Mouse (Mus musculus): ENCODE data around the gene Mff. TPM values are rescaled to one million over a fixed set of nuclear protein-coding genes. Genes with fewer than 3 reads are reported as not detected.

The Mff gene
- polyA plus RNA-seq, 1 experiment from 2014 or later: 290 TPM

DNA sequence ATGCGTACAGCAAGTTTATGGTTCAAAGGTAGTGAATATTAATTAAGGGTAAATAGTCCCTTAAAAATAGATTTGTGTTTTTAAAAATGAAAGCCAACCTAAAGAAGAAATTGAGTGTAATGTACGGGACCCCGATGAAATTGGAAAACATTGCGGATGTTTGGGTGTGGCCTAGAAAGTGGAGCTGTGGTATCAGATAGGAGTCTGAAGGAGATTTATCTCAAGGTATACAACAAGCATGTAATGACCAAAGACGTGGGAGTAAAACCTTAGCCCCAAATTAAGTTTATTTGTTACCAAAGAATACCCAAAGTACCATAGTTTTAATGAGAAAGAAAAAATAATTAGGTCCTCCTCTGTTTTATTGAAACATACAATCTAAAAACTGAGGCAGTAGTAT is 1.8 kb downstream of the Mff start:
- H3K4me3 ChIP-seq (ENCODE audit: low read depth, low read length): no peak overlapping the region
- 0 out of 2 replicates have a peak, but pooled peaks cover 3% of the 10 kb centered on the region for H3K4me1 ChIP-seq (replicated peaks; ENCODE audit: control insufficient read depth, insufficient read depth, low read length)
- no peaks in the 10 kb centered on the region for H3K36me3 ChIP-seq (ENCODE audit: control insufficient read depth, insufficient read depth, low read length)
- H3K9me3 ChIP-seq (ENCODE audit: control insufficient read depth, low read length): no peaks in the 10 kb centered on the region
- no peak overlapping the region for H3K27ac ChIP-seq (ENCODE audit: low read depth, low read length)
- H3K4me2 ChIP-seq (ENCODE audit: low read depth, low read length, severe bottlenecking): no peak overlapping the region
- H3K27me3 ChIP-seq (ENCODE audit: control insufficient read depth, insufficient read depth, low read length): peaks cover 2% of the 10 kb centered on the region; the same call in 1 of the 2 replicates
- WGBS: 93% methylated on average over 5 of the region's 5 CpGs
- no peak overlapping the region for H3K9ac ChIP-seq (ENCODE audit: low read length)
- DNase-seq (ENCODE audit: low spot score) (no peak), ATAC-seq (replicated peaks; ENCODE audit: low FRiP score) (no peak)

GRCm38 (mm10) chr1:82733357-82733756 is 8.7 kb downstream of the Mff start:
- H3K4me2 ChIP-seq (ENCODE audit: low read depth, low read length, severe bottlenecking): no peak overlapping the region
- H3K27ac ChIP-seq (ENCODE audit: low read depth, low read length): no peak overlapping the region
- H3K9me3 ChIP-seq (ENCODE audit: control insufficient read depth, low read length): no peaks in the 10 kb centered on the region
- DNase-seq (ENCODE audit: low spot score) (no peak), ATAC-seq (replicated peaks; ENCODE audit: low FRiP score) (no peak)
- H3K4me3 ChIP-seq (ENCODE audit: low read depth, low read length): no peak overlapping the region
- WGBS: 84% methylated on average over 1 of the region's 1 CpGs
- H3K36me3 ChIP-seq (ENCODE audit: control insufficient read depth, insufficient read depth, low read length): 0 out of 2 replicates have a peak, but pooled peaks cover 5% of the 10 kb centered on the region
- H3K9ac ChIP-seq (ENCODE audit: low read length): no peak overlapping the region
- H3K4me1 ChIP-seq (replicated peaks; ENCODE audit: control insufficient read depth, insufficient read depth, low read length): no peaks in the 10 kb centered on the region
- no peaks in the 10 kb centered on the region for H3K27me3 ChIP-seq (ENCODE audit: control insufficient read depth, insufficient read depth, low read length)

DNA sequence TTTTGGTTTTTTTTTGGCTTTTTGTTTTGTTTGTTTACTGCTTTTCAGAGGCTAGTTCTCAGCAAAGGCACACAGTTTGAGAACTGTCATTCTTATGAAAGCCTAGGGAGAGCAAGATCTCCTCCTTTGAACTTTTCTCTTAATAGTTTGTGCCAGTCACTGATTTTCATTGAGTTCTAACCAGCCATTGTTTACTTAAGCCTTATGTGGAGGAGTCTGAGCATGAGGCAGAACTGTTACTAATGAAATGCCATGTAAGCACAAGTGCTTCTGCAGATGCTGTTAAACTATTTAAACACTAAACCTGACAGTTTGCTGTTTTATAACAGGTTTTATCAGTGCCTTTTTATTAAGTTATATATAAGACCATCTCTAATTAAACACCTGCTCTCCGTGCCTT is 13.4 kb downstream of the Mff start:
- Histone ChIP-seq H3K36me3 (ENCODE audit: control insufficient read depth, insufficient read depth, low read length) (0 out of 2 replicates have a peak, but pooled peaks cover 5% of the 10 kb centered on the region), H3K9ac (ENCODE audit: low read length) (no peak overlapping the region), H3K27ac (ENCODE audit: low read depth, low read length) (no peak overlapping the region), H3K9me3 (ENCODE audit: control insufficient read depth, low read length) (no peaks in the 10 kb centered on the region), H3K4me1 (replicated peaks; ENCODE audit: control insufficient read depth, insufficient read depth, low read length) (no peaks in the 10 kb centered on the region), H3K4me3 (ENCODE audit: low read depth, low read length) (no peak overlapping the region), H3K4me2 (ENCODE audit: low read depth, low read length, severe bottlenecking) (no peak overlapping the region), H3K27me3 (ENCODE audit: control insufficient read depth, insufficient read depth, low read length) (no peaks in the 10 kb centered on the region)
- no peak for ATAC-seq (replicated peaks; ENCODE audit: low FRiP score)
- WGBS: 91% methylated on average over 1 of the region's 1 CpGs
- no peak for DNase-seq (ENCODE audit: low spot score)

- H3K4me1 ChIP-seq (replicated peaks; ENCODE audit: control insufficient read depth, insufficient read depth, low read length): no peaks in the 10 kb centered on the region
- H3K9ac ChIP-seq (ENCODE audit: low read length): no peak overlapping the region
- no peak overlapping the region for H3K4me2 ChIP-seq (ENCODE audit: low read depth, low read length, severe bottlenecking)
- H3K4me3 ChIP-seq (ENCODE audit: low read depth, low read length): no peak overlapping the region
- no peak for DNase-seq (ENCODE audit: low spot score)
- H3K9me3 ChIP-seq (ENCODE audit: control insufficient read depth, low read length): no peaks in the 10 kb centered on the region
- 86% methylated on average over 7 of the region's 7 CpGs for WGBS
- no peak for ATAC-seq (replicated peaks; ENCODE audit: low FRiP score)
- H3K27ac ChIP-seq (ENCODE audit: low read depth, low read length): no peak overlapping the region
- H3K36me3 ChIP-seq (ENCODE audit: control insufficient read depth, insufficient read depth, low read length): peaks cover 2% of the 10 kb centered on the region; the same call in 1 of the 2 replicates
- H3K27me3 ChIP-seq (ENCODE audit: control insufficient read depth, insufficient read depth, low read length): no peaks in the 10 kb centered on the region
These were observed 16.8 kb downstream of the Mff start for GRCm38 (mm10) chr1:82741539-82741938.

GRCm38 (mm10) chr1:82743962-82744361 is 19.3 kb downstream of the Mff start:
- 99% methylated on average over 3 of the region's 3 CpGs for WGBS
- Histone ChIP-seq H3K36me3 (ENCODE audit: control insufficient read depth, insufficient read depth, low read length) (no peaks in the 10 kb centered on the region; the same call in 1 of the 2 replicates), H3K27me3 (ENCODE audit: control insufficient read depth, insufficient read depth, low read length) (no peaks in the 10 kb centered on the region), H3K27ac (ENCODE audit: low read depth, low read length) (no peak overlapping the region), H3K9ac (ENCODE audit: low read length) (no peak overlapping the region), H3K4me2 (ENCODE audit: low read depth, low read length, severe bottlenecking) (no peak overlapping the region), H3K9me3 (ENCODE audit: control insufficient read depth, low read length) (no peaks in the 10 kb centered on the region), H3K4me1 (replicated peaks; ENCODE audit: control insufficient read depth, insufficient read depth, low read length) (no peaks in the 10 kb centered on the region), H3K4me3 (ENCODE audit: low read depth, low read length) (no peak overlapping the region)
- DNase-seq (ENCODE audit: low spot score): no peak
- no peak for ATAC-seq (replicated peaks; ENCODE audit: low FRiP score)

GRCm38 (mm10) chr1:82746408-82746807 is 21.7 kb downstream of the Mff start:
- Histone ChIP-seq H3K4me2 (ENCODE audit: low read depth, low read length, severe bottlenecking) (no peak overlapping the region), H3K27ac (ENCODE audit: low read depth, low read length) (no peak overlapping the region), H3K27me3 (ENCODE audit: control insufficient read depth, insufficient read depth, low read length) (no peaks in the 10 kb centered on the region), H3K4me3 (ENCODE audit: low read depth, low read length) (no peak overlapping the region), H3K4me1 (replicated peaks; ENCODE audit: control insufficient read depth, insufficient read depth, low read length) (no peaks in the 10 kb centered on the region), H3K36me3 (ENCODE audit: control insufficient read depth, insufficient read depth, low read length) (no peaks in the 10 kb centered on the region; the same call in 1 of the 2 replicates), H3K9me3 (ENCODE audit: control insufficient read depth, low read length) (no peaks in the 10 kb centered on the region), H3K9ac (ENCODE audit: low read length) (no peak overlapping the region)
- ATAC-seq (replicated peaks; ENCODE audit: low FRiP score): no peak
- no peak for DNase-seq (ENCODE audit: low spot score)
- 80% methylated on average over 4 of the region's 4 CpGs for WGBS

DNA sequence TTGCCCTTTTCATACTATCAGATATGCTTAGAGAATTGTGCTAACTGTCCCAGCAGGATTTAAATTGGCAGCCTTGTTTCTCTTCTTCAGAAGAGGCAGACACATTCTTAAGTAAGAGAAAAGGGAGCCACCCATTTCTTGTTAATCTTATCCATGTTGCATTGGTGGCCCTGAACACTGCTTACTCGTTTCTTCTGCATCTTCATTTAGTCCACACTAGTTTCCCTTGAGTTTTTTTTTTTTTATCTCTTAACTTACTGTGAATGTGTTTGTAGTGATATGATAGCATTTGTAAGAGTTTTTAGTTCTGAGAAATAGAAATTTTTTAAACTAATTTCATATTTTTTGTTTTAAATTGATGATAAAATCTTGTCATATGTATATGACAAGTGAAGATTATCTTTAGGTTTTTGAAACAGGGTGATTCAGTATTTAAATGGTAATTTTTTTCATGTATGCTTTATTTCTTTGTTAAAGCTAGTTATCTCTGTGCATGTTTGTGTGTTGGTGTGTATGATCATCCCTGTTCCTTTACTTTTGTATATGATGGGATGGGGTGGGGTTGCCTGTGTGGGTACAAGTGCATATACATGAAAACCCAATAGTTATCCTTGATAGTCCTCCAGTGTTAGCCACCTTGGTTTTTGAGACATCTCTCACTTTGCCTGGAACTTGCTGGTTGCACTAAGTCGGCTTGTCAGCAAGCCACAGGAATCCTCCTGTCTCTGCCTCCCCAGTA is 23.2 kb downstream of the Mff start:
- no peaks in the 10 kb centered on the region for H3K9me3 ChIP-seq (ENCODE audit: control insufficient read depth, low read length)
- H3K4me1 ChIP-seq (replicated peaks; ENCODE audit: control insufficient read depth, insufficient read depth, low read length): no peaks in the 10 kb centered on the region
- no peak overlapping the region for H3K9ac ChIP-seq (ENCODE audit: low read length)
- no peak overlapping the region for H3K4me2 ChIP-seq (ENCODE audit: low read depth, low read length, severe bottlenecking)
- no peak overlapping the region for H3K27ac ChIP-seq (ENCODE audit: low read depth, low read length)
- H3K4me3 ChIP-seq (ENCODE audit: low read depth, low read length): no peak overlapping the region
- H3K36me3 ChIP-seq (ENCODE audit: control insufficient read depth, insufficient read depth, low read length): no peaks in the 10 kb centered on the region; the same call in 1 of the 2 replicates
- DNase-seq (ENCODE audit: low spot score): no peak
- ATAC-seq (replicated peaks; ENCODE audit: low FRiP score): no peak
- H3K27me3 ChIP-seq (ENCODE audit: control insufficient read depth, insufficient read depth, low read length): no peaks in the 10 kb centered on the region
- WGBS: 91% methylated on average over 2 of the region's 2 CpGs

- ATAC-seq (replicated peaks; ENCODE audit: low FRiP score): no peak
- Histone ChIP-seq H3K4me2 (ENCODE audit: low read depth, low read length, severe bottlenecking) (no peak overlapping the region), H3K9me3 (ENCODE audit: control insufficient read depth, low read length) (no peaks in the 10 kb centered on the region), H3K4me3 (ENCODE audit: low read depth, low read length) (no peak overlapping the region), H3K9ac (ENCODE audit: low read length) (no peak overlapping the region), H3K27me3 (ENCODE audit: control insufficient read depth, insufficient read depth, low read length) (no peaks in the 10 kb centered on the region), H3K27ac (ENCODE audit: low read depth, low read length) (no peak overlapping the region), H3K4me1 (replicated peaks; ENCODE audit: control insufficient read depth, insufficient read depth, low read length) (no peaks in the 10 kb centered on the region), H3K36me3 (ENCODE audit: control insufficient read depth, insufficient read depth, low read length) (no peaks in the 10 kb centered on the region; the same call in 1 of the 2 replicates)
- DNase-seq (ENCODE audit: low spot score): no peak
- WGBS: 84% methylated on average over 1 of the region's 1 CpGs
These were observed 34.8 kb downstream of the Mff start for GRCm38 (mm10) chr1:82759520-82759919.

Measured in forebrain, embryonic 11.5 days (tissue).